9 mouse cellular contexts compared by ENCODE assay signal in genomic region chr5:108262722-108263121, GRCm38 (mm10). TPM values are rescaled to one million over a fixed set of nuclear protein-coding genes. Genes with fewer than 3 reads are reported as not detected.
DNase-seq lines count a peak whose midpoint lies in the region; ATAC-seq and TF ChIP-seq lines count a peak whose summit lies in the region.
"Had no signal": no experiment of that assay in that cellular context is flagged by ENCODE, and none has a peak within 500 bp of the region (broad histone marks: within the 10 kb centered on the region; RNA-seq: fewer than 3 reads in every experiment).

No protein-coding gene starts in this region.

- no peak for TF ChIP-seq CTCF in ES-Bruce4 (IDR thresholded peaks at IDR 0.05; ENCODE audit: low read depth, low read length)

- H3K4me2 ChIP-seq in forebrain, embryonic 14.5 days (ENCODE audit: low read length) = no peak overlapping the region
- no peak overlapping the region for H3K4me2 ChIP-seq in forebrain, embryonic 15.5 days (replicated peaks)
- H3K4me2 ChIP-seq in limb, embryonic 13.5 days (replicated peaks) = no peak overlapping the region; the same call in 1 of the 2 replicates
- H3K4me2 ChIP-seq in stomach, embryonic 16.5 days (ENCODE audit: low read depth, low read length) = no peak overlapping the region
- H3K4me2 ChIP-seq: midbrain, embryonic 12.5 days had no signal

- H3K27me3 ChIP-seq in forebrain, embryonic 14.5 days (replicated peaks; ENCODE audit: control insufficient read depth, insufficient read depth, low read length) = no peaks in the 10 kb centered on the region
- no peaks in the 10 kb centered on the region for H3K27me3 ChIP-seq in forebrain, embryonic 15.5 days
- no peaks in the 10 kb centered on the region for H3K27me3 ChIP-seq in ES-Bruce4 (ENCODE audit: control insufficient read depth, insufficient read depth, low read length, poor library complexity, severe bottlenecking)
- no peaks in the 10 kb centered on the region for H3K27me3 ChIP-seq in limb, embryonic 13.5 days
- H3K27me3 ChIP-seq in stomach, embryonic 16.5 days (ENCODE audit: control insufficient read depth, insufficient read depth, low read length) = no peaks in the 10 kb centered on the region
- H3K27me3 ChIP-seq: midbrain, embryonic 12.5 days had no signal

- ATAC-seq in forebrain, embryonic 14.5 days = no peak
- no peak for ATAC-seq in forebrain, embryonic 15.5 days (replicated peaks)
- peak; percentile 75 for ATAC-seq in limb, embryonic 13.5 days (ENCODE audit: low FRiP score, low read depth)
- ATAC-seq in stomach, embryonic 16.5 days (ENCODE audit: insufficient read depth, low FRiP score) = peak; percentile 40; the same call in 1 of the 2 replicates

- TF ChIP-seq POLR2A in ES-Bruce4 (IDR thresholded peaks at IDR 0.05; ENCODE audit: insufficient read depth, low read length) = no peak

- WGBS in forebrain, embryonic 14.5 days = 47% methylated on average over 4 of the region's 4 CpGs
- 36% methylated on average over 4 of the region's 4 CpGs for WGBS in forebrain, embryonic 15.5 days
- WGBS in limb, embryonic 13.5 days = 29% methylated on average over 4 of the region's 4 CpGs
- 24% methylated on average over 4 of the region's 4 CpGs for WGBS in stomach, embryonic 16.5 days

- no peaks in the 10 kb centered on the region for H3K36me3 ChIP-seq in forebrain, embryonic 14.5 days (ENCODE audit: control insufficient read depth, insufficient read depth, low read length)
- H3K36me3 ChIP-seq in forebrain, embryonic 15.5 days = no peaks in the 10 kb centered on the region
- no peaks in the 10 kb centered on the region for H3K36me3 ChIP-seq in ES-Bruce4 (ENCODE audit: control insufficient read depth, insufficient read depth, low read length, poor library complexity, severe bottlenecking)
- no peaks in the 10 kb centered on the region for H3K36me3 ChIP-seq in limb, embryonic 13.5 days
- no peaks in the 10 kb centered on the region for H3K36me3 ChIP-seq in stomach, embryonic 16.5 days (ENCODE audit: control insufficient read depth, insufficient read depth, low read length)
- H3K36me3 ChIP-seq: midbrain, embryonic 12.5 days had no signal

- H3K9me3 ChIP-seq in forebrain, embryonic 14.5 days (replicated peaks; ENCODE audit: control insufficient read depth, low read length) = no peaks in the 10 kb centered on the region
- H3K9me3 ChIP-seq in forebrain, embryonic 15.5 days = no peaks in the 10 kb centered on the region
- no peaks in the 10 kb centered on the region for H3K9me3 ChIP-seq in ES-Bruce4 (replicated peaks; ENCODE audit: control insufficient read depth, insufficient read depth, low read length, poor library complexity, severe bottlenecking)
- no peaks in the 10 kb centered on the region for H3K9me3 ChIP-seq in limb, embryonic 13.5 days
- H3K9me3 ChIP-seq in stomach, embryonic 16.5 days (replicated peaks; ENCODE audit: control insufficient read depth, low read length) = no peaks in the 10 kb centered on the region
- H3K9me3 ChIP-seq: midbrain, embryonic 12.5 days had no signal

- no peaks in the 10 kb centered on the region for H3K4me1 ChIP-seq in forebrain, embryonic 14.5 days (ENCODE audit: control insufficient read depth, insufficient read depth, low read length)
- H3K4me1 ChIP-seq in forebrain, embryonic 15.5 days = peaks cover under 1% of the 10 kb centered on the region
- H3K4me1 ChIP-seq in ES-Bruce4 (ENCODE audit: control insufficient read depth, insufficient read depth, low read length) = no peaks in the 10 kb centered on the region
- H3K4me1 ChIP-seq in limb, embryonic 13.5 days = peaks cover 6% of the 10 kb centered on the region; the same call in 1 of the 2 replicates
- H3K4me1 ChIP-seq in stomach, embryonic 16.5 days (ENCODE audit: control insufficient read depth, insufficient read depth, low read length) = peaks cover under 1% of the 10 kb centered on the region; the same call in 1 of the 2 replicates

- no peak overlapping the region for H3K4me3 ChIP-seq in forebrain, embryonic 14.5 days (ENCODE audit: low read depth, low read length)
- H3K4me3 ChIP-seq in forebrain, embryonic 15.5 days = no peak overlapping the region
- no peak overlapping the region for H3K4me3 ChIP-seq in ES-Bruce4 (ENCODE audit: low read depth, low read length)
- H3K4me3 ChIP-seq in limb, embryonic 13.5 days = no peak overlapping the region
- no peak overlapping the region for H3K4me3 ChIP-seq in stomach, embryonic 16.5 days (replicated peaks; ENCODE audit: low read length)
- H3K4me3 ChIP-seq: midbrain, embryonic 12.5 days had no signal

- no peak overlapping the region for H3K27ac ChIP-seq in forebrain, embryonic 14.5 days (ENCODE audit: low read depth, low read length)
- no peak overlapping the region for H3K27ac ChIP-seq in forebrain, embryonic 15.5 days (replicated peaks)
- no peak overlapping the region for H3K27ac ChIP-seq in ES-Bruce4 (ENCODE audit: insufficient read depth, low read length)
- H3K27ac ChIP-seq in limb, embryonic 13.5 days = no peak overlapping the region
- no peak overlapping the region for H3K27ac ChIP-seq in stomach, embryonic 16.5 days (ENCODE audit: low read length)
- H3K27ac ChIP-seq: midbrain, embryonic 12.5 days had no signal

- DNase-seq in forebrain, embryonic 14.5 days (ENCODE audit: low spot score) = peak; percentile 5
- DNase-seq in cerebellum, adult 9-10 months = peak; percentile 53
- DNase-seq in kidney, adult 18-20 months = peak; percentile 62
- DNase-seq in Muller cell, postnatal 12 days (ENCODE audit: inconsistent ontology term) = no peak

- TF ChIP-seq EP300 in ES-Bruce4 (IDR thresholded peaks at IDR 0.05; ENCODE audit: insufficient read depth, low read depth, low read length) = no peak

- no peak overlapping the region for H3K9ac ChIP-seq in forebrain, embryonic 14.5 days (ENCODE audit: low read length)
- no peak overlapping the region for H3K9ac ChIP-seq in forebrain, embryonic 15.5 days (replicated peaks)
- peak overlapping the region; percentile 28; the same call in 1 of the 2 replicates for H3K9ac ChIP-seq in ES-Bruce4 (ENCODE audit: low read depth, poor library complexity, severe bottlenecking)
- H3K9ac ChIP-seq in limb, embryonic 13.5 days = peak overlapping the region; percentile 9
- H3K9ac ChIP-seq in stomach, embryonic 16.5 days (ENCODE audit: low read length) = peak overlapping the region; percentile 13; the same call in 1 of the 2 replicates
- H3K9ac ChIP-seq: midbrain, embryonic 12.5 days had no signal

RNA-seq across cellular contexts. Expression of gene Dr1, which starts 6.0 kb away (rescaled TPM):
- 45.4 and 54.1 TPM in 2 replicates for polyA plus RNA-seq in forebrain, embryonic 14.5 days (2014; fragmentation: Nextera tagmentation; extraction: Ambion mirVana)
- polyA plus RNA-seq in forebrain, embryonic 15.5 days (2015; fragmentation: Nextera tagmentation; extraction: Ambion mirVana) = 45.3 and 47.1 TPM in 2 replicates
- 39.6 and 44.7 TPM in 2 replicates for polyA plus RNA-seq in ES-Bruce4 (2011; ENCODE audit: insufficient read depth, insufficient read length, low read depth, missing spikeins)
- 47.5 and 48.9 TPM in 2 replicates for polyA plus RNA-seq in limb, embryonic 13.5 days (2015; fragmentation: Nextera tagmentation; extraction: Ambion mirVana)
- polyA plus RNA-seq in stomach, embryonic 16.5 days (2015; fragmentation: Nextera tagmentation; extraction: Ambion mirVana) = 43.3 and 43.9 TPM in 2 replicates

RNA-seq across cellular contexts. Expression of gene Pigg, which starts 49.7 kb away (rescaled TPM):
- polyA plus RNA-seq in forebrain, embryonic 14.5 days (2014; fragmentation: Nextera tagmentation; extraction: Ambion mirVana) = 2.3 and 2.5 TPM in 2 replicates
- 6.2 and 6.4 TPM in 2 replicates for polyA plus RNA-seq in forebrain, embryonic 15.5 days (2015; fragmentation: Nextera tagmentation; extraction: Ambion mirVana)
- 8.7 and 10.0 TPM in 2 replicates for polyA plus RNA-seq in ES-Bruce4 (2011; ENCODE audit: insufficient read depth, insufficient read length, low read depth, missing spikeins)
- 4.6 and 5.1 TPM in 2 replicates for polyA plus RNA-seq in limb, embryonic 13.5 days (2015; fragmentation: Nextera tagmentation; extraction: Ambion mirVana)
- polyA plus RNA-seq in stomach, embryonic 16.5 days (2015; fragmentation: Nextera tagmentation; extraction: Ambion mirVana) = 8.0 and 8.8 TPM in 2 replicates

Comparison
In these comparisons a context has a peak if more than half of its experiments do, and no peak if none do; other contexts are left out.
1. ATAC-seq: peak in limb, embryonic 13.5 days (single experiment) and stomach, embryonic 16.5 days (single experiment); none in forebrain, embryonic 14.5 days (single experiment) and forebrain, embryonic 15.5 days (single experiment).
2. H3K9ac ChIP-seq: peak in ES-Bruce4 (single experiment), limb, embryonic 13.5 days (single experiment) and stomach, embryonic 16.5 days (single experiment); none in forebrain, embryonic 14.5 days (single experiment) and forebrain, embryonic 15.5 days (single experiment).